Comparison of ENCODE assay signal across 8 mouse cellular contexts in the genomic region with DNA sequence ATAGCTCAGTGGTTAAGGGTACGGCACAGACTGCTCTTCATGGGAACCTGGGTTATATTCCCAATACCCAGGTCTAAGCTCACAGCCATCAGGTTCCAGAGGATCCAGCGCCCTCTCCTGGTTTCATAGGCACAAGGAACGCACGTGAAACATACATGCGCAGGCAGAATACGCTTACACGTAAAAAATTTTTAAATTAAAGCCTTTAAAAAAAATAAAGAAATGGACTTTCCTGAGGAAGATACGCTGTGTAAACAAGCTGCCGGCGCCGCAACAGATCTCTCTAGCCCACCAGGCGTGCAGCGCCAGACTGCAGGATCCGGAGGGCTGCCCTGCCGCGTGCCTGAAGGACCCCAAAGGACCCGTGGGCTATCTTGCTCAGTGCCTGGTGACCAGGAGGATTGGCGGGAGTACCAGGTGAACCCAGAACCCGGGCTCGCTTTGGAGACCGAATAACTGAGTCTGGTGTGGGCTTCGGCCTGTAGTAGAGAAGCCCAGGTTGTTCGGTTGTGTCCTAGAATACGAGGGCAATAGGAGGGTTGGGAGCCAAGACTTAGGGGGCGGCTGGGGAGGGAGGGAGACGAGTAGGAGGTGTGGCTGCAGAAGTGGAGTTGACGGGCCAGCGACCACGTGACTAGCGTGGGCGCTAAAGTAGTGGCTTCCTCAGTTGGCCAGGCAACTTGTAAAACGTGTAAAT. TPM values are rescaled to one million over a fixed set of nuclear protein-coding genes. Genes with fewer than 3 reads are reported as not detected.
DNase-seq lines count a peak whose midpoint lies in the region; ATAC-seq lines count a peak whose summit lies in the region.

A gene (plus strand): TSS at position 359 of the 697 bp plus-strand sequence.

- peak; percentile 89 for ATAC-seq in inflammation-experienced regulatory T-cells, adult 6 months
- peak; percentile 96 for ATAC-seq in megakaryocyte-erythroid progenitor cell, adult 5-6 weeks (replicated peaks; ENCODE audit: low FRiP score, low TSS enrichment, poor library complexity, severe bottlenecking)

- peak; percentile 87 for DNase-seq in adipocyte (ENCODE audit: low spot score)
- peak; percentile 90 for DNase-seq in embryo, embryonic 10 days (ENCODE audit: low spot score)
- DNase-seq in gastrocnemius, postnatal 14 days, result peak; percentile 85
- DNase-seq in left cerebral cortex, postnatal 10 days (ENCODE audit: extremely low spot score in 1 of 2, low spot score in 2 of 2), result peak; percentile 72 to 89
- peak; percentile 83 for DNase-seq in right cerebral cortex, postnatal 25 days
- DNase-seq in urinary bladder, postnatal 4 days (ENCODE audit: low spot score in 2 of 2), result peak; percentile 76 to 82

- intact Hi-C loops in gastrocnemius, postnatal 14 days (cut with DNase I; ENCODE audit: low total_unique reads), result no loop called here
- intact Hi-C loops in left cerebral cortex, postnatal 10 days (cut with DNase I), result loop anchor here (10.0 kb wide), 1 partner anchor 738 kb away; a partner anchor contains a TSS

RNA-seq across cellular contexts. Expression of the gene that starts here (rescaled TPM):
- 10 to 100 TPM; 18.9 to 20.6 TPM for total RNA-seq in gastrocnemius, postnatal 14 days (2021)
- polyA plus RNA-seq in inflammation-experienced regulatory T-cells, adult 6 months (2017; shearing (Covaris generic)), result 10 to 100 TPM in 1 of 3 experiments, 1 to 10 TPM in 2; 6.7 to 16.6 (median 9.4) TPM
- 10 to 100 TPM; 10.5 to 11.9 TPM for total RNA-seq in left cerebral cortex, postnatal 10 days (2021)
- total RNA-seq in megakaryocyte-erythroid progenitor cell, adult 5-6 weeks (2014; fragmentation: Nextera tagmentation), result 32.9 and 61.1 TPM in 2 replicates
- 27.6 and 47.6 TPM in 2 replicates for total RNA-seq in megakaryocyte-erythroid progenitor cell, adult 5-6 weeks (2017)

Comparison
In these comparisons a context has a peak if more than half of its experiments do, and no peak if none do; other contexts are left out.
1. Peak in every context shown above with its lines: DNase-seq and ATAC-seq.